Mouse (Mus musculus): ENCODE data around the gene Lrrc39.
A peak's percentile ranks its signal among the peaks of the same experiment; 100 is the strongest.

Gene Lrrc39

DNA sequence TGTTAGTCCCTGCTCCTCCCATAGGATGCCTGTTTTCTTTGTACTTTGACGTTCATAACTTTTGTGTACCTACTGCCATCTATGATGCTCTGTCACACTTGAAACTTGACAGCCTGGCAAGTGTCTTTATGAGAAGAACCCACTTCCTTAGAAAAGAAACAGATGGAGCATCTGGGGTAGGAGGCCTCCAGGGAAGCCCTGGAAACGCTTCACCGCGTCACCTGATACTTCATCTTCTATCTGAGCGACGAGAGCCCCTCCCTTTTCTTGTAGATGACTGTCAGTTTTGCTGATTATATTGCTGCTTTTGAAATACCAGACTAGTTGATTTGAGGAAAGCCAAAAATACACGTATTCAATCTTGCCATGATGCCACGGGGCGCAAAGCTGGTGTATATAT, 41.8 kb downstream of the Lrrc39 start:
- no peak for DNase-seq (ENCODE audit: low read depth, low spot score)

DNA sequence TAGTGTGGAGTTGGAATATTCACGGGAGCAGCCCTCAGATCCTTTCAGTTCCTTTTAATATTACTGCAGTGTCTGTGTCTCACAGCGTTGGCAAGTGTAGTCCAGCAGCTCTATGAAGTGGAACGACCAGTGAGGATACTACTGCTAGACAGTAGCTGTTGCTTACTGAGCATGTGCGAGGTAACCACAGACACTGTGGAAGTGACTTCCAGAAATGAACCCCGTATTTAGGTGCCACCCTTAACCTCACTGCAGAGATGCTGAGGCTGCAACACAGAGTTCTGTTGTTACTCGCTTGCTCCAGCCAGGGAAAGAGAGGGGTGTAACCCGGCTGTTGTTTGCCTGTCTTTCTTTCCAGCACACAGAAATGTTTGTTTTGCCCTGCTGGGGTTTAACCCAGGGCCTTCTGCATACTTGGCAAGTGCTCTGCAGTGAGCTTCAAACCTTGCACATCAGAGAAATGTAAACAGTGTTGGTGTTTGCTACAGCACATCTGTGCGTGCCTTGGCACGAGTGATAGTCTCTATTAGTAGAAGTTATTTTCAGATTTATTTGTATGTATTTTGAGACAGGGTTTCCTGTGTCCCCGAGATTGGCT, 51.6 kb downstream of the Lrrc39 start, which contains the start of gene Trmt13:
Gene Trmt13 (minus strand): TSS at position 293 of the 598 bp plus-strand sequence.
- DNase-seq (ENCODE audit: low read depth, low spot score): no peak

DNA sequence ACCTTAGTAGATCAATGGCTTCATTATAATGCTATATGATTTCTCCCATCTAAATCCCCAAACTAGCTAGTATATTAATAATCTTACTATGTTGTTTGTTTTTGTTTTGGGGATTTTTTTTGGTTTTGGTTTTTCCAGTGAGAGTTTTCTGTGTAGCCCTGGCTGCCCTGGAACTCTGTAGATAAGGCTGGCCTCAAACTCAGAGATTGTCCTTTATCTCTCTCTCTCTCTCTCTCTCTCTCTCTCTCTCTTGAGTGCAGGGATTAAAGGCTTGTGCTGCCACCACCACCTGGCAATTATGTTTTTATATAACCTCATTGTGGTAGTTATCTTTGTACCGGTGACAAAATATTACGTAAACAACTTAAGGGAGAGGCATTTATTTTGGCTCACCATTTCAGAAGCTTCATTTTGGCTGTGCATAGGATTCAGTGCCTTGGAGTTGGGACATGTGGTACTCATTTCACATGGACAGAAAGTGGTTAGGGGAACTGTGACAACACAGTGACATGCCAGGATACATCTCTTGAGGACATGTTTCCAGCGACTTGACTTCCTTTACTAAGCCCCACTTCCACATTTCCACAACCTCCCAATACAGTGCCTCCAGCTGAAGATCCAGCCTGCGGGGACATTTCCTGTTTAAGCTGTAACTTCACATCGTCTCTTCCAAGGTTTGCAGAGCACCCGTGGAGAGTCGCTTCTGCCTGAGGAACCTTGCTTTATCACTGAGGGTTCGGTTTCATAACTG, 52.7 kb downstream of the Lrrc39 start:
- no peak for DNase-seq (ENCODE audit: low read depth, low spot score)

DNA sequence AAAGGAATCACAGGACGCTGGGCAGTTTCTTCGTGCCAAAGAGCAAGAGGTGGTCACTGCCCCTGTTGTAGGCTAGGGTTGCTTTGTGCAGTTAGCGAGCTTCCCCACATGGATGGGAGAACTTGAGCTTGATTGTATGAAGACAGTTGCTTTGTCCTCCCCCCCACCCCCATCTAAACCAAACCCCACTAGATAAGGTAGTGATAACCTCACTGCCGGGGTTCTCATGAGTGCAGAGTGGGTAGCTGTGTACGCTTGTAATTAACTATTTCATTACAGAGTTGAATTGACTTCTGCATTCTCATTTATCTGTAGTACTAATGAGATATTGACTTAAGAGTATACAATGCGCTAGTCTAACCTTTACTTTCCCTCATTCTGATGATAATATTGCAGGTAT, 56.1 kb downstream of the Lrrc39 start:
- no peak for DNase-seq (ENCODE audit: low read depth, low spot score)

DNA sequence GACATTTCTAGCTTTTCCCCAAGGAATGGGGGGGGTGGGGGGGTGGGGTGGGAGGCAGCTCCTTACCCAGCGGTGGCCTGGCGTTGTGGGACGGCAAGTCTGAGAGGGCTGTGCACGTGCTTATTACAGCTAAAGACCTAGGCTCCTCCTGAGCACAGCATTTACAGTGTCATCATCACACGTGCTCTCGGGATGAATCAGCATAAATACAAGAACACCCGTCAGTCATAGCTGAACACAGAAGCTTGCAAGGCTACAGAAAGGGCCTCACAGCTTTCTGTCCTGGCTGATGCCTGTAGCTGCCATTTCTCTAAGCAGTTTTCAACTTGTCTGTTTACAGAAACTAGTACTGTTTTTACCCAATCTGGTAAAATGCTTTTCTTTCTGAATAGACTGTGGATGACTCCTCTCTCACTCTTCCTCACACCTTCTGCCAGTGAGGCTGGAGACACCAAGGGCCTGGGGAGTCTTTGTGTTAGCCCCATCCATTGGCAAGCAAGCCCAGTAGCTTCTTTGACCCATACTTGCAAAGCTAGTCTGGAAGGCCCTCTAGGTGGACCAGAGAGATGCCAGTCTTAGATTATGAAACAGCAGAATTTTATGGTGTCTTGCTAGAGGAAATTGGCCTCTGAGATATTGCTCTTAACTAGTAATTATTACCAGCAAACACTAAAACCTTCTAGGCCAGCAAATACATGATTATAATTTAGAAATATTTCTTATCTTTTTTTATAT, 58.0 kb downstream of the Lrrc39 start:
- DNase-seq (ENCODE audit: low read depth, low spot score): no peak

DNA sequence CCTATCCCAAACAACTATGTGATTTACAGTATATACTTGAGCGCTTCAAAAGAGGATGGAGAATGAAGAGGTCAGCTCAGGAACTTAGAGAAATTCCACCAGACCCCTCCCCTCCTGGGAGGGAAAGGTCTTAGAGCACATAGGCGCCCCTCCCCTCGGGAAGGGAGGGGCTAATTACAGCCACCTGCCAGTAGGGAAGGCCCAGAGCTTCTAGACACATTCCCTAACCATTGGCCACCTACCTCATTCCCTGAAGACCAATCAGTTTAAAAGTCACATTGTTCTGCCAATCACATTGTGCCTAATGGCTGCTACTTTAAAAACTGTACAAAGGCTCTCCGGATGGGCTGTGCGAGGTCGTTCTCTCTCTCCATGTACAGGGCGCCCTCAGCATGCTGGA, 59.9 kb downstream of the Lrrc39 start:
- DNase-seq (ENCODE audit: low read depth, low spot score): peak; percentile 96

DNA sequence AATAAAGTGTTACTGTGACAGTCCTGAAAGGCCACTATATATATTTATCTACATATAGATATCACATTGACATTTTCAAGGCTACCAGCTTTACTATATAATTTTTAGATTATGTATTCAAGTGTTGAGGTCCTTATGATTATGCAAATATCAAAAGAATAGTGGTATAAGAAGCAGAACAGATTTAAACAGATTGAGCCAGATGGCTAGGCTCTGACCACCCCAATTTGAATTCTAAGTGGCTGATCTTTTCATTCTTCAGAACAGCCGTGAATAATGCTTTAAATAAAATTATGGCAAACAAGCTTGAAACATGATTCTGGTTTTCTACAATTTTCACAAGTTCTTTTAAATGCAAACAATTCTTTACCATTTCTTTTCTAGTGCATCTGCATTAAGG, 68.7 kb downstream of the Lrrc39 start:
- DNase-seq (ENCODE audit: low read depth, low spot score): no peak

Data from ZHBTc4 (cell line).